Mouse (Mus musculus) hindbrain, embryonic 11.5 days (tissue): ENCODE data around the gene Hic1. TPM values are rescaled to one million over a fixed set of nuclear protein-coding genes. Genes with fewer than 3 reads are reported as not detected.

Source experiments
- ATAC-seq: fragments of 200-750 bp; cut with Nextera tagmentation; 2 replicates; pipeline ENCODE4 v1.8.0; 2017; ENCODE audit warnings: mild to moderate bottlenecking, moderate TSS enrichment, moderate library complexity; ENCODE audit not compliant: low FRiP score
- DNase-seq: peaks from one replicate; pipeline ENCODE4 v3.0.0-alpha.2; 2015; ENCODE audit warnings: low spot score
- H3K27ac ChIP-seq: fragments of 300-500 bp; sonication (generic); 2 replicates; pipeline ENCODE4 v1.5.1; 2014; ENCODE audit warnings: mild to moderate bottlenecking, low read depth, low read length
- H3K27me3 ChIP-seq: fragments of 300-500 bp; sonication (generic); 2 replicates; pipeline ENCODE4 v1.6.1; 2014; ENCODE audit warnings: mild to moderate bottlenecking, low read length, moderate library complexity, mixed read lengths; ENCODE audit not compliant: control insufficient read depth, insufficient read depth
- H3K36me3 ChIP-seq: fragments of 300-500 bp; sonication (generic); 2 replicates; pipeline ENCODE4 v1.6.1; 2014; ENCODE audit warnings: mild to moderate bottlenecking, low read length, moderate library complexity, mixed read lengths; ENCODE audit not compliant: control insufficient read depth, insufficient read depth
- H3K4me1 ChIP-seq: fragments of 300-500 bp; sonication (generic); replicated peaks from 2 replicates; pipeline ENCODE4 v1.6.1; 2014; ENCODE audit warnings: low read length, mixed read lengths; ENCODE audit not compliant: control insufficient read depth, insufficient read depth
- H3K4me2 ChIP-seq: fragments of 300-500 bp; sonication (generic); replicated peaks from 2 replicates; pipeline ENCODE4 v1.6.1; 2014; ENCODE audit warnings: mild to moderate bottlenecking, low read depth, low read length
- H3K4me3 ChIP-seq: fragments of 300-500 bp; sonication (generic); 2 replicates; pipeline ENCODE4 v1.5.1; 2014; ENCODE audit warnings: low read depth, low read length
- H3K9ac ChIP-seq: fragments of 300-500 bp; sonication (generic); 2 replicates; pipeline ENCODE4 v1.6.1; 2014; ENCODE audit warnings: low read depth, low read length
- H3K9me3 ChIP-seq: fragments of 300-500 bp; sonication (generic); 2 replicates; pipeline ENCODE4 v1.6.1; 2016; ENCODE audit warnings: low read length; ENCODE audit not compliant: control insufficient read depth
- WGBS: fragments of 180-500 bp; shearing (Covaris S2); extraction: QIAGEN DNeasy Blood & Tissue Kit; methylation state at CpG from one replicate; pipeline ENCODE4 v1.1.7; 2014; 5-methylcytosine and 5-hydroxymethylcytosine counted together
- microRNA counts: library from miRNA; unstranded; fragments of <30 nt; microRNA quantifications from one replicate; lab custom pipeline; 2015
- polyA plus RNA-seq: library from polyadenylated mRNA; unstranded; fragments of >200 nt; fragmentation: Nextera tagmentation; extraction: Ambion mirVana; gene quantifications from 2 replicates; pipeline ENCODE4 v1.2.1, GENCODE M21; 2014

The Hic1 gene
- polyA plus RNA-seq, 1 experiment from 2014 or later, result 0.90 TPM

- Histone ChIP-seq H3K9ac (no peak overlapping the region), H3K4me1 (no peaks in the 10 kb centered on the region), H3K36me3 (no peaks in the 10 kb centered on the region), H3K27me3 (no peaks in the 10 kb centered on the region), H3K4me3 (no peak overlapping the region), H3K27ac (no peak overlapping the region), H3K9me3 (no peaks in the 10 kb centered on the region), H3K4me2 (no peak overlapping the region)
- no peak for DNase-seq
- no peak for ATAC-seq
- 86% methylated on average over 6 of the region's 6 CpGs for WGBS
Observed at GRCm38 (mm10) chr11:75116379-75116778, 52.9 kb downstream of the Hic1 start.

MicroRNA genes within 50 kb of the gene (microRNA counts, 519-probe panel; counts per million panel counts)
- microRNA mmu-miR-132 (lab: Ali Mortazavi, UCI) (3,299 counts per million, percentile 19 among the panel's probes with 10 or more counts), microRNA mmu-miR-212 (lab: Ali Mortazavi, UCI) (not detected)

Other genes starting within 250 kb of the Hic1 start
- gene Smg6, start 243.7 kb downstream of the Hic1 start, polyA plus RNA-seq, result 16.7 and 20.7 TPM in 2 replicates
- gene Srr, start 243.6 kb downstream of the Hic1 start, polyA plus RNA-seq, result 27.8 and 29.5 TPM in 2 replicates
- gene Ovca2, start 9.3 kb upstream of the Hic1 start, polyA plus RNA-seq, result 28.0 and 31.0 TPM in 2 replicates
- 14.1 and 18.8 TPM in 2 replicates for gene Dph1, start 21.7 kb upstream of the Hic1 start, polyA plus RNA-seq
- 2.4 and 2.8 TPM in 2 replicates for gene Rtn4rl1, start 24.3 kb upstream of the Hic1 start, polyA plus RNA-seq
- 100 and 105 TPM in 2 replicates for gene Rpa1, start 178.8 kb upstream of the Hic1 start, polyA plus RNA-seq
- 11.7 and 13.9 TPM in 2 replicates for gene Smyd4, start 178.9 kb upstream of the Hic1 start, polyA plus RNA-seq